Mouse (Mus musculus): ENCODE measurements at regions not wholly inside any gene's neighbourhood (a gene's known extent, or its start where the extent isn't known, plus 50 kb on each side); places are given as distances from the start of the nearest gene placed in this dataset.

GRCm38 (mm10) chr7:34587239-34587638 lies 69.3 kb downstream of the Kctd15 start:
- no peak for DNase-seq

GRCm38 (mm10) chr7:34585312-34585865 lies 71.1 kb downstream of the Kctd15 start:
- DNase-seq = no peak

GRCm38 (mm10) chr7:34584870-34585269 lies 71.7 kb downstream of the Kctd15 start:
- DNase-seq = no peak

GRCm38 (mm10) chr7:34580866-34581265 lies 75.7 kb downstream of the Kctd15 start:
- no peak for DNase-seq

- DNase-seq = no peak
Measured at GRCm38 (mm10) chr7:34571295-34571694, 85.2 kb downstream of the Kctd15 start.

- DNase-seq = peak; percentile 25
Measured at GRCm38 (mm10) chr7:34570114-34571065, 86.1 kb downstream of the Kctd15 start.

GRCm38 (mm10) chr7:34569747-34570113 lies 86.8 kb downstream of the Kctd15 start:
- DNase-seq = no peak

- DNase-seq = no peak
Measured at GRCm38 (mm10) chr7:34567575-34567974, 89.0 kb downstream of the Kctd15 start.

GRCm38 (mm10) chr7:34562160-34562559 lies 94.4 kb downstream of the Kctd15 start:
- no peak for DNase-seq

- DNase-seq = no peak
Measured at GRCm38 (mm10) chr7:34558615-34559343, 97.8 kb downstream of the Kctd15 start.

- DNase-seq = no peak
Measured at GRCm38 (mm10) chr7:34555196-34555595, 101.3 kb downstream of the Kctd15 start.

GRCm38 (mm10) chr7:34546609-34547316 lies 109.8 kb downstream of the Kctd15 start:
- no peak for DNase-seq

- no peak for DNase-seq
Measured at GRCm38 (mm10) chr7:34545906-34546305, 110.6 kb downstream of the Kctd15 start.

- DNase-seq = no peak
Measured at GRCm38 (mm10) chr7:34541906-34542305, 114.6 kb downstream of the Kctd15 start.

GRCm38 (mm10) chr7:34541000-34541399 lies 115.5 kb downstream of the Kctd15 start:
- no peak for DNase-seq

- no peak for DNase-seq
Measured at GRCm38 (mm10) chr7:34539856-34540255, 116.7 kb downstream of the Kctd15 start.

GRCm38 (mm10) chr7:34538310-34539055 lies 118.0 kb downstream of the Kctd15 start:
- DNase-seq = no peak

GRCm38 (mm10) chr7:34537122-34537521 lies 119.4 kb downstream of the Kctd15 start:
- DNase-seq = no peak

GRCm38 (mm10) chr7:34534241-34534640 lies 122.3 kb downstream of the Kctd15 start:
- DNase-seq = no peak

GRCm38 (mm10) chr7:34531639-34532038 lies 124.9 kb downstream of the Kctd15 start:
- no peak for DNase-seq

GRCm38 (mm10) chr7:34507858-34508257 lies 114.7 kb upstream of the Lsm14a start:
- DNase-seq = no peak

- DNase-seq = no peak
Measured at GRCm38 (mm10) chr7:34506816-34507215, 113.7 kb upstream of the Lsm14a start.
